Mouse (Mus musculus): ENCODE data around the gene Proser1. TPM values are rescaled to one million over a fixed set of nuclear protein-coding genes. Genes with fewer than 3 reads are reported as not detected.

Gene Proser1
- polyA plus RNA-seq, 1 experiment, result 28.9 TPM

- Histone ChIP-seq H3K27me3 (ENCODE audit: control insufficient read depth, insufficient read depth, low read length) (no peaks in the 10 kb centered on the region), H3K27ac (ENCODE audit: insufficient read depth, low read depth, low read length) (peak overlapping the region; percentile 38), H3K4me3 (ENCODE audit: low read depth, low read length) (peak overlapping the region; percentile 96), H3K4me1 (ENCODE audit: control insufficient read depth, insufficient read depth, insufficient read length, low read length) (0 out of 2 replicates have a peak, but pooled peaks cover 5% of the 10 kb centered on the region), H3K36me3 (ENCODE audit: control insufficient read depth, insufficient read depth, low read length) (peaks cover 12% of the 10 kb centered on the region)
- under 1% methylated on average over 35 of the region's 35 CpGs for WGBS
- TF ChIP-seq POLR2A (IDR thresholded peaks at IDR 0.05; ENCODE audit: low read depth, low read length) (peak; percentile 36; the same call in 1 of the 2 replicates), CTCF (IDR thresholded peaks at IDR 0.05; ENCODE audit: extremely low read depth, insufficient read length, insufficient replicate concordance, low read depth, low read length) (no peak)
Observed at GRCm38 (mm10) chr3:53463765-53464114, 274 bp downstream of the Proser1 start.

GRCm38 (mm10) chr3:53464146-53464698 is 756 bp downstream of the Proser1 start:
- TF ChIP-seq CTCF (IDR thresholded peaks at IDR 0.05; ENCODE audit: extremely low read depth, insufficient read length, insufficient replicate concordance, low read depth, low read length) (no peak), POLR2A (IDR thresholded peaks at IDR 0.05; ENCODE audit: low read depth, low read length) (no peak)
- peak overlapping the region; percentile 96 for H3K4me3 ChIP-seq (ENCODE audit: low read depth, low read length)
- no peaks in the 10 kb centered on the region for H3K27me3 ChIP-seq (ENCODE audit: control insufficient read depth, insufficient read depth, low read length)
- peaks cover 8% of the 10 kb centered on the region; the same call in 1 of the 2 replicates for H3K4me1 ChIP-seq (ENCODE audit: control insufficient read depth, insufficient read depth, insufficient read length, low read length)
- H3K27ac ChIP-seq (ENCODE audit: insufficient read depth, low read depth, low read length), result peak overlapping the region; percentile 38; the same call in 1 of the 2 replicates
- peaks cover 11% of the 10 kb centered on the region for H3K36me3 ChIP-seq (ENCODE audit: control insufficient read depth, insufficient read depth, low read length)
- WGBS, result under 1% methylated on average over 20 of the region's 20 CpGs

- Histone ChIP-seq H3K27me3 (ENCODE audit: control insufficient read depth, insufficient read depth, low read length) (no peaks in the 10 kb centered on the region), H3K27ac (ENCODE audit: insufficient read depth, low read depth, low read length) (no peak overlapping the region), H3K36me3 (ENCODE audit: control insufficient read depth, insufficient read depth, low read length) (peaks cover 5% of the 10 kb centered on the region), H3K4me1 (ENCODE audit: control insufficient read depth, insufficient read depth, insufficient read length, low read length) (peaks cover 10% of the 10 kb centered on the region; the same call in 1 of the 2 replicates), H3K4me3 (ENCODE audit: low read depth, low read length) (no peak overlapping the region)
- no peak for TF ChIP-seq POLR2A (IDR thresholded peaks at IDR 0.05; ENCODE audit: low read depth, low read length)
- 13% methylated on average over 6 of the region's 6 CpGs for WGBS
Observed at GRCm38 (mm10) chr3:53465330-53465729, 1.9 kb downstream of the Proser1 start.

GRCm38 (mm10) chr3:53466481-53466880 is 3.0 kb downstream of the Proser1 start:
- H3K27ac ChIP-seq (ENCODE audit: insufficient read depth, low read depth, low read length), result no peak overlapping the region

GRCm38 (mm10) chr3:53467356-53467755 is 3.9 kb downstream of the Proser1 start:
- no peak for TF ChIP-seq POLR2A (IDR thresholded peaks at IDR 0.05; ENCODE audit: low read depth, low read length)
- no peak for TF ChIP-seq CTCF (IDR thresholded peaks at IDR 0.05; ENCODE audit: extremely low read depth, insufficient read length, insufficient replicate concordance, low read depth, low read length)
- WGBS, result 64% methylated on average over 5 of the region's 5 CpGs
- Histone ChIP-seq H3K27ac (ENCODE audit: insufficient read depth, low read depth, low read length) (no peak overlapping the region), H3K4me3 (ENCODE audit: low read depth, low read length) (no peak overlapping the region), H3K36me3 (ENCODE audit: control insufficient read depth, insufficient read depth, low read length) (peaks cover 13% of the 10 kb centered on the region), H3K27me3 (ENCODE audit: control insufficient read depth, insufficient read depth, low read length) (no peaks in the 10 kb centered on the region), H3K4me1 (ENCODE audit: control insufficient read depth, insufficient read depth, insufficient read length, low read length) (peaks cover 10% of the 10 kb centered on the region; the same call in 1 of the 2 replicates)

More at GRCm38 (mm10) chr3:53466481-53466880, 3.0 kb downstream of the Proser1 start:
- TF ChIP-seq POLR2A (IDR thresholded peaks at IDR 0.05; ENCODE audit: low read depth, low read length) (no peak), CTCF (IDR thresholded peaks at IDR 0.05; ENCODE audit: extremely low read depth, insufficient read length, insufficient replicate concordance, low read depth, low read length) (no peak)
- peaks cover 6% of the 10 kb centered on the region for H3K36me3 ChIP-seq (ENCODE audit: control insufficient read depth, insufficient read depth, low read length)
- no peaks in the 10 kb centered on the region for H3K27me3 ChIP-seq (ENCODE audit: control insufficient read depth, insufficient read depth, low read length)
- peaks cover 10% of the 10 kb centered on the region; the same call in 1 of the 2 replicates for H3K4me1 ChIP-seq (ENCODE audit: control insufficient read depth, insufficient read depth, insufficient read length, low read length)
- 57% methylated on average over 9 of the region's 9 CpGs for WGBS
- no peak overlapping the region for H3K4me3 ChIP-seq (ENCODE audit: low read depth, low read length)

- peaks cover 34% of the 10 kb centered on the region for H3K36me3 ChIP-seq (ENCODE audit: control insufficient read depth, insufficient read depth, low read length)
- TF ChIP-seq CTCF (IDR thresholded peaks at IDR 0.05; ENCODE audit: extremely low read depth, insufficient read length, insufficient replicate concordance, low read depth, low read length) (no peak), POLR2A (IDR thresholded peaks at IDR 0.05; ENCODE audit: low read depth, low read length) (no peak)
- no peak overlapping the region for H3K4me3 ChIP-seq (ENCODE audit: low read depth, low read length)
- 49% methylated on average over 5 of the region's 5 CpGs for WGBS
- peaks cover 10% of the 10 kb centered on the region; the same call in 1 of the 2 replicates for H3K4me1 ChIP-seq (ENCODE audit: control insufficient read depth, insufficient read depth, insufficient read length, low read length)
- H3K27me3 ChIP-seq (ENCODE audit: control insufficient read depth, insufficient read depth, low read length), result no peaks in the 10 kb centered on the region
- H3K27ac ChIP-seq (ENCODE audit: insufficient read depth, low read depth, low read length), result no peak overlapping the region
Observed at GRCm38 (mm10) chr3:53469650-53470049, 6.2 kb downstream of the Proser1 start.

GRCm38 (mm10) chr3:53472061-53472460 is 8.6 kb downstream of the Proser1 start:
- Histone ChIP-seq H3K27me3 (ENCODE audit: control insufficient read depth, insufficient read depth, low read length) (no peaks in the 10 kb centered on the region), H3K4me1 (ENCODE audit: control insufficient read depth, insufficient read depth, insufficient read length, low read length) (peaks cover 5% of the 10 kb centered on the region; the same call in 1 of the 2 replicates), H3K27ac (ENCODE audit: insufficient read depth, low read depth, low read length) (no peak overlapping the region), H3K4me3 (ENCODE audit: low read depth, low read length) (no peak overlapping the region), H3K36me3 (ENCODE audit: control insufficient read depth, insufficient read depth, low read length) (peaks cover 50% of the 10 kb centered on the region)
- 95% methylated on average over 5 of the region's 5 CpGs for WGBS
- TF ChIP-seq POLR2A (IDR thresholded peaks at IDR 0.05; ENCODE audit: low read depth, low read length), result no peak
- no peak for TF ChIP-seq CTCF (IDR thresholded peaks at IDR 0.05; ENCODE audit: extremely low read depth, insufficient read length, insufficient replicate concordance, low read depth, low read length)
